Mouse (Mus musculus): ENCODE results near the gene Gm5788.

DNA sequence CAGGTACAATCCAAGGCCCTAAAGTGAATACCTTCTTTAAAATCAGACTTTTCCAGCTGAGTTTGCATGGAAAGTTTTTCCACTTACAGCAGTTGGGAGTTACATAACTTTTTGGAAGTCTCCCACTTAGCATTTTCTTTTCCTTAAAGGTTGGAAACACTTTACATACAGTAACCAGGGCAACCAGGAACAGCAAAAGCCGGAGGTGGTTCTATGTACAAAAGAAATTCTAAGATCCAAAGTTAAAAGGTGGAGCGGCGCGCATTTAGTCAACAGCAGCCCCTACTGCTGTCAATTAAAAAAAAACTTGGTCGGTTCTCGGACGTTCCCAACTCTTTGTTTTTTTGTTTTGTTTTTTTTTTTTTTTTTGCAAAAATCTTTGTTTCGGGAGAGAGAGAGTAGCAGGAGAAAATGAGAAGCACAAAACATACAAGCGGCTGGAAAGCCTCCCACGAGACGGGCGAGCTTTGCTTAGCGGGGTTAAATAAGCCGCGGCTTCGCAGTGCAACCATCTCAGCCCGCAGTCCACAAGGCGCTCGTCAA is 23.0 kb upstream of the Gm5788 start:
- TF ChIP-seq GATA1 (IDR thresholded peaks at IDR 0.05; ENCODE audit: borderline replicate concordance, low read length) (no peak), FLI1 (IDR thresholded peaks at IDR 0.05; ENCODE audit: low read length) (no peak)
